ENCODE assay signal across 10 mouse cellular contexts in genomic region chr9:44645924-44646323, GRCm38 (mm10). TPM values are rescaled to one million over a fixed set of nuclear protein-coding genes. Genes with fewer than 3 reads are reported as not detected.
DNase-seq lines count a peak whose midpoint lies in the region; ATAC-seq lines count a peak whose summit lies in the region.
"Had no signal": no experiment of that assay in that cellular context is flagged by ENCODE, and none has a peak within 500 bp of the region (broad histone marks: within the 10 kb centered on the region; RNA-seq: fewer than 3 reads in every experiment).

No protein-coding gene starts in this region.

- 0 out of 2 replicates have a peak, but pooled peaks have one; percentile 49 for ATAC-seq in erythroblast, adult 5-6 weeks (replicated peaks; ENCODE audit: low FRiP score, poor library complexity, severe bottlenecking)
- ATAC-seq: forebrain, embryonic 16.5 days; midbrain, embryonic 13.5 days had no signal

- peaks cover 7% of the 10 kb centered on the region for H3K4me1 ChIP-seq in heart, embryonic 10.5 days
- H3K4me1 ChIP-seq: midbrain, embryonic 13.5 days had no signal

- H3K9me3 ChIP-seq in heart, embryonic 10.5 days = no peaks in the 10 kb centered on the region
- H3K9me3 ChIP-seq: midbrain, embryonic 13.5 days had no signal

- no peaks in the 10 kb centered on the region for H3K36me3 ChIP-seq in heart, embryonic 10.5 days
- H3K36me3 ChIP-seq: midbrain, embryonic 13.5 days had no signal

- H3K27ac ChIP-seq in heart, embryonic 10.5 days = no peak overlapping the region
- H3K27ac ChIP-seq: midbrain, embryonic 13.5 days had no signal

- DNase-seq in heart, adult 11 months = peak; percentile 95
- DNase-seq in heart, embryonic 10.5 days (ENCODE audit: low spot score) = no peak
- DNase-seq in lung, postnatal 25 days (ENCODE audit: low spot score) = peak; percentile 54
- peak; percentile 68 to 78 for DNase-seq in thymus, adult 18-20 months
- DNase-seq in adrenal gland, adult (ENCODE audit: inconsistent age in 2 of 2, low spot score in 1 of 2) = no peak
- DNase-seq in adrenal gland, adult 2 months = no peak
- DNase-seq in cerebellum, postnatal 14 days = no peak

- no peak overlapping the region for H3K4me3 ChIP-seq in heart, embryonic 10.5 days
- H3K4me3 ChIP-seq: midbrain, embryonic 13.5 days had no signal

- peaks cover 15% of the 10 kb centered on the region; the same call in 1 of the 2 replicates for H3K27me3 ChIP-seq in heart, embryonic 10.5 days (ENCODE audit: insufficient read depth, poor library complexity, severe bottlenecking)
- H3K27me3 ChIP-seq: midbrain, embryonic 13.5 days had no signal

- 47% methylated on average over 15 of the region's 15 CpGs for WGBS in heart, embryonic 10.5 days

RNA-seq across cellular contexts. Expression of gene Treh, which starts 27.1 kb away (rescaled TPM):
- not detected in 2 replicates for polyA plus RNA-seq in heart, embryonic 10.5 days (2016; fragmentation: Nextera tagmentation; extraction: Ambion mirVana)
- not detected in 2 replicates for total RNA-seq in erythroblast, adult 5-6 weeks (2015; ENCODE audit: low replicate concordance)
- not detected in 2 replicates for total RNA-seq in erythroblast, adult 5-6 weeks (2017; ENCODE audit: low replicate concordance)
- total RNA-seq in adrenal gland, adult 2 months (2021) = not detected
- polyA plus RNA-seq in adrenal gland, adult 2 months (2012; rRNA removed) = not detected in 2 replicates
- polyA plus RNA-seq: forebrain, embryonic 16.5 days; midbrain, embryonic 13.5 days had no signal

RNA-seq across cellular contexts. Expression of gene Ddx6, which starts 41.2 kb away (rescaled TPM):
- 12.6 and 12.7 TPM in 2 replicates for polyA plus RNA-seq in heart, embryonic 10.5 days (2016; fragmentation: Nextera tagmentation; extraction: Ambion mirVana)
- total RNA-seq in erythroblast, adult 5-6 weeks (2015; ENCODE audit: low replicate concordance) = 53.1 and 53.8 TPM in 2 replicates
- total RNA-seq in erythroblast, adult 5-6 weeks (2017; ENCODE audit: low replicate concordance) = 109 and 114 TPM in 2 replicates
- 100 to 1,000 TPM; 114 to 121 TPM for total RNA-seq in adrenal gland, adult 2 months (2021)
- polyA plus RNA-seq in adrenal gland, adult 2 months (2012; rRNA removed) = 7.2 and 9.1 TPM in 2 replicates

Comparison
In these comparisons a context has a peak if more than half of its experiments do, and no peak if none do; other contexts are left out.
1. DNase-seq: peak in heart, adult 11 months (single experiment), lung, postnatal 25 days (single experiment) and thymus, adult 18-20 months (2 of 2); none in heart, embryonic 10.5 days (single experiment), adrenal gland, adult (0 of 2), adrenal gland, adult 2 months (single experiment) and cerebellum, postnatal 14 days (0 of 2).